Mouse (Mus musculus): ENCODE results near the gene Aida.
"Not testable (repeated sequence)": the region's sequence is repeated elsewhere in the genome, so short reads cannot be mapped to it uniquely, and the experiment has no call there.

Gene Aida

GRCm38 (mm10) chr1:183296465-183296864 lies at the start of gene Aida:
Aida (plus strand) TSS chr1:183296590.
- DNase-seq (ENCODE audit: low spot score in 2 of 2): no peak

GRCm38 (mm10) chr1:183248144-183248543 lies 48.2 kb upstream of the Aida start:
- no peak for DNase-seq (ENCODE audit: low spot score in 2 of 2)

GRCm38 (mm10) chr1:183250612-183251011 lies 45.8 kb upstream of the Aida start:
- DNase-seq (ENCODE audit: low spot score in 2 of 2): no peak

GRCm38 (mm10) chr1:183251818-183252217 lies 44.6 kb upstream of the Aida start:
- DNase-seq (ENCODE audit: low spot score in 2 of 2): no peak

- DNase-seq (ENCODE audit: low spot score in 2 of 2): no peak
These were observed 43.8 kb upstream of the Aida start for GRCm38 (mm10) chr1:183252574-183252973.

GRCm38 (mm10) chr1:183264145-183265008 lies 32.0 kb upstream of the Aida start:
- DNase-seq (ENCODE audit: low spot score in 2 of 2): no peak

- DNase-seq (ENCODE audit: low spot score in 2 of 2): no peak
These were observed 30.4 kb upstream of the Aida start for GRCm38 (mm10) chr1:183265921-183266467.

- DNase-seq (ENCODE audit: low spot score in 2 of 2): no peak
These were observed 28.7 kb upstream of the Aida start for GRCm38 (mm10) chr1:183267666-183268065.

- no peak for DNase-seq (ENCODE audit: low spot score in 2 of 2)
These were observed 23.2 kb upstream of the Aida start for GRCm38 (mm10) chr1:183272867-183273818.

- no peak for DNase-seq (ENCODE audit: low spot score in 2 of 2)
These were observed 22.0 kb upstream of the Aida start for GRCm38 (mm10) chr1:183274385-183274784.

- no peak for DNase-seq (ENCODE audit: low spot score in 2 of 2)
These were observed 20.6 kb upstream of the Aida start for GRCm38 (mm10) chr1:183275763-183276162.

GRCm38 (mm10) chr1:183288351-183288750 lies 8.0 kb upstream of the Aida start:
- no peak for DNase-seq (ENCODE audit: low spot score in 2 of 2)

GRCm38 (mm10) chr1:183289576-183289975 lies 6.8 kb upstream of the Aida start:
- no peak for DNase-seq (ENCODE audit: low spot score in 2 of 2)

- DNase-seq (ENCODE audit: low spot score in 2 of 2): peak; percentile 92 to 94
These were observed 540 bp downstream of the Aida start, which contains the start of gene Brox for GRCm38 (mm10) chr1:183296877-183297383. Brox (minus strand) TSS chr1:183297269.

- peak in 1 of 2 experiments; percentile 63 for DNase-seq (ENCODE audit: low spot score in 2 of 2)
These were observed 1.1 kb downstream of the Aida start for GRCm38 (mm10) chr1:183297473-183297885.

GRCm38 (mm10) chr1:183297886-183298489 lies 1.6 kb downstream of the Aida start:
- DNase-seq (ENCODE audit: low spot score in 2 of 2): peak; percentile 34

GRCm38 (mm10) chr1:183299161-183299560 lies 2.8 kb downstream of the Aida start:
- peak; percentile 99 for DNase-seq (ENCODE audit: low spot score in 2 of 2)

GRCm38 (mm10) chr1:183307555-183307954 lies 11.2 kb downstream of the Aida start:
- no peak for DNase-seq (ENCODE audit: low spot score in 2 of 2)

- DNase-seq (ENCODE audit: low spot score in 2 of 2): no peak
These were observed 12.1 kb downstream of the Aida start for GRCm38 (mm10) chr1:183308476-183308875.

GRCm38 (mm10) chr1:183309601-183310000 lies 13.2 kb downstream of the Aida start:
- DNase-seq (ENCODE audit: low spot score in 2 of 2): not testable (repeated sequence)

- DNase-seq (ENCODE audit: low spot score in 2 of 2): no peak
These were observed 15.7 kb downstream of the Aida start for GRCm38 (mm10) chr1:183312076-183312475.

All from urinary bladder, adult 18-20 months (tissue).